Comparison of ENCODE assay signal across 31 mouse cellular contexts in genomic region chr17:79832284-79832683, GRCm38 (mm10).
A peak's percentile ranks its signal among the peaks of the same experiment; 100 is the strongest.
DNase-seq lines count a peak whose midpoint lies in the region; ATAC-seq and TF ChIP-seq lines count a peak whose summit lies in the region.
"Had no signal": no experiment of that assay in that cellular context is flagged by ENCODE, and none has a peak within 500 bp of the region (broad histone marks: within the 10 kb centered on the region; RNA-seq: fewer than 3 reads in every experiment).

No protein-coding gene starts in this region.

- H3K4me1 ChIP-seq in lung, adult 2 months (ENCODE audit: control insufficient read depth, insufficient read depth, low read length) = no peaks in the 10 kb centered on the region
- no peaks in the 10 kb centered on the region for H3K4me1 ChIP-seq in hindbrain, embryonic 11.5 days (replicated peaks; ENCODE audit: control insufficient read depth, insufficient read depth, low read length)
- H3K4me1 ChIP-seq: forebrain, embryonic 10.5 days; heart, embryonic 10.5 days; hindbrain, embryonic 12.5 days; hindbrain, embryonic 15.5 days had no signal

- H3K27me3 ChIP-seq in C2C12 (ENCODE audit: control insufficient read depth, insufficient read depth, insufficient read length) = no peaks in the 10 kb centered on the region
- no peaks in the 10 kb centered on the region for H3K27me3 ChIP-seq in hindbrain, embryonic 11.5 days (ENCODE audit: control insufficient read depth, insufficient read depth, low read length)
- H3K27me3 ChIP-seq: CH12.LX; embryonic facial prominence, embryonic 13.5 days; heart, embryonic 13.5 days; hindbrain, embryonic 12.5 days; hindbrain, embryonic 15.5 days had no signal

- H3K79me2 ChIP-seq in C2C12 (ENCODE audit: control insufficient read depth, insufficient read depth) = no peaks in the 10 kb centered on the region

- no peak overlapping the region for H3K4me2 ChIP-seq in hindbrain, embryonic 11.5 days (replicated peaks; ENCODE audit: low read depth, low read length)
- H3K4me2 ChIP-seq: embryonic facial prominence, embryonic 13.5 days; heart, embryonic 13.5 days; hindbrain, embryonic 12.5 days; hindbrain, embryonic 15.5 days had no signal

- peak; percentile 74 for DNase-seq in 3T3-L1 (ENCODE audit: low read depth, low spot score)
- DNase-seq in brain, adult 2 months (ENCODE audit: low read depth, low spot score) = peak; percentile 35
- DNase-seq in lung, adult 2 months = no peak
- DNase-seq in hindbrain, embryonic 11.5 days (ENCODE audit: low spot score) = no peak
- DNase-seq in neural tube, embryonic 10.5 days (ENCODE audit: extremely low spot score, low spot score) = no peak
- DNase-seq: adrenal gland, adult 8-10 months; adrenal gland, postnatal 36 days; cerebellum, adult 11 months; cerebellum, adult 2 months; cerebellum, adult 9-11 months; cerebellum, postnatal 25 days; embryo, embryonic 11 days; forebrain, postnatal 0 days; gastrocnemius, postnatal 10 days; gastrocnemius, postnatal 36 days; heart, adult 2 months; heart, postnatal 14 days; heart, postnatal 4 days had no signal

- WGBS in lung, adult 2 months = 51% methylated on average over 1 of the region's 1 CpGs
- 68% methylated on average over 1 of the region's 1 CpGs for WGBS in hindbrain, embryonic 11.5 days

- no peak overlapping the region for H3K4me3 ChIP-seq in C2C12 (ENCODE audit: insufficient read depth, poor library complexity, severe bottlenecking)
- H3K4me3 ChIP-seq in lung, adult 2 months (replicated peaks; ENCODE audit: extremely low read depth, low read depth, low read length) = no peak overlapping the region
- H3K4me3 ChIP-seq in hindbrain, embryonic 11.5 days (ENCODE audit: low read depth, low read length) = no peak overlapping the region
- H3K4me3 ChIP-seq: embryonic facial prominence, embryonic 10.5 days; embryonic facial prominence, embryonic 13.5 days; forebrain, embryonic 10.5 days; heart, adult 2 months; heart, embryonic 10.5 days; heart, embryonic 13.5 days; hindbrain, embryonic 12.5 days; hindbrain, embryonic 15.5 days had no signal

- H3K27ac ChIP-seq in hindbrain, embryonic 11.5 days (ENCODE audit: low read depth, low read length) = no peak overlapping the region
- H3K27ac ChIP-seq: embryonic facial prominence, embryonic 10.5 days; embryonic facial prominence, embryonic 13.5 days; forebrain, embryonic 10.5 days; heart, adult 2 months; heart, embryonic 10.5 days; heart, embryonic 13.5 days; hindbrain, embryonic 12.5 days; hindbrain, embryonic 15.5 days had no signal

- TF ChIP-seq CTCF in C2C12 (IDR thresholded peaks at IDR 0.05; ENCODE audit: control insufficient read depth, insufficient read depth, insufficient read length) = no peak
- no peak for TF ChIP-seq CTCF in lung, adult 2 months (IDR thresholded peaks at IDR 0.05; ENCODE audit: insufficient read depth, low read length)

- no peak overlapping the region for H3ac ChIP-seq in C2C12 (ENCODE audit: control insufficient read depth, insufficient read length, low read depth)

- H3K79me3 ChIP-seq in C2C12 (ENCODE audit: low read depth) = no peaks in the 10 kb centered on the region

- no peak for ATAC-seq in hindbrain, embryonic 11.5 days (ENCODE audit: low FRiP score)
- ATAC-seq: activated CD4-positive, CD25-positive, alpha-beta regulatory T cell, adult 4 months; forebrain, embryonic 14.5 days; forebrain, postnatal 0 days; intestine, postnatal 0 days had no signal

- no peaks in the 10 kb centered on the region for H3K36me3 ChIP-seq in C2C12 (ENCODE audit: control insufficient read depth, insufficient read depth)
- no peaks in the 10 kb centered on the region for H3K36me3 ChIP-seq in hindbrain, embryonic 11.5 days (ENCODE audit: control insufficient read depth, insufficient read depth, low read length)
- H3K36me3 ChIP-seq: embryonic facial prominence, embryonic 10.5 days; embryonic facial prominence, embryonic 13.5 days; forebrain, embryonic 10.5 days; G1E; heart, embryonic 10.5 days; heart, embryonic 13.5 days; hindbrain, embryonic 12.5 days; hindbrain, embryonic 15.5 days had no signal

- no peaks in the 10 kb centered on the region for H3K9me3 ChIP-seq in hindbrain, embryonic 11.5 days (ENCODE audit: control insufficient read depth, low read length)
- H3K9me3 ChIP-seq: embryonic facial prominence, embryonic 10.5 days; embryonic facial prominence, embryonic 13.5 days; forebrain, embryonic 10.5 days; G1E; heart, embryonic 10.5 days; heart, embryonic 13.5 days; hindbrain, embryonic 12.5 days; hindbrain, embryonic 15.5 days had no signal

- no peak overlapping the region for H3K9ac ChIP-seq in hindbrain, embryonic 11.5 days (ENCODE audit: low read depth, low read length)
- H3K9ac ChIP-seq: embryonic facial prominence, embryonic 13.5 days; forebrain, postnatal 0 days; heart, embryonic 13.5 days; hindbrain, embryonic 12.5 days; hindbrain, embryonic 15.5 days had no signal

- TF ChIP-seq POLR2A in lung, adult 2 months (IDR thresholded peaks at IDR 0.05; ENCODE audit: borderline replicate concordance, extremely low read depth, low read depth, low read length) = no peak

TF ChIP-seq in C2C12, 6 proteins besides CTCF, POLR2A, EP300 and RAD21:
- TF ChIP-seq FOSL1 (IDR thresholded peaks at IDR 0.05; ENCODE audit: insufficient read depth, low read length, poor library complexity, severe bottlenecking) (peak; percentile 41), USF1 (IDR thresholded peaks at IDR 0.05; ENCODE audit: low read depth) (no peak)

Comparison
In these comparisons a context has a peak if more than half of its experiments do, and no peak if none do; other contexts are left out.
1. DNase-seq: peak in 3T3-L1 (single experiment) and brain, adult 2 months (single experiment); none in lung, adult 2 months (single experiment), hindbrain, embryonic 11.5 days (single experiment) and neural tube, embryonic 10.5 days (single experiment).